Mouse (Mus musculus) inflammation-experienced regulatory T-cells, adult 6 months (primary cell): ENCODE results near the gene Zfp568. TPM values are rescaled to one million over a fixed set of nuclear protein-coding genes. Genes with fewer than 3 reads are reported as not detected.

Experiments used
- ATAC-seq: one replicate; pipeline ENCODE4 v1.8.0; 2017
- polyA plus RNA-seq, 3 experiments: library from polyadenylated mRNA; unstranded; fragments of 100-300 nt; shearing (Covaris generic); gene quantifications; one replicate each; pipeline ENCODE4 v1.2.1; 2017

The Zfp568 gene
- polyA plus RNA-seq, 3 experiments from 2014 or later: 1.8 to 2.0 (median 2.0) TPM

DNA sequence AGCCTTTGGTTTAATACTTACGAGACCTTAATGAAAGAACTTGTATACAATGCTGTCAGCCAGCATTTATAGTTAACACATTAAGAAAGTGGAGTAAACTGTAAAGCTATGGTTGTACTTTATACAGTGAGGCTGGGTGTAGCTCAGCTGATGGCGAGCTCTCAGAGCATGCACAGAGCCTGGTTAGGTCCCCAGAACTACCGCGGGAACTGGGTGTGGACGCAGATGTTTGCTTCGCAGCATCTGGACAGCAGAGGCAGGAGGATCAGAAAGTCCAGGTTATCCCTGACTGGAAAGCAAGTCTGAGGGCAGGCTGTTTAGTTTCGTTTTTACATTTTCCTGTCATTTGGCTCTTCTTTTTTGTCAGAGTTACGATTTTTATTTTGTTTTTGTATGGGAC lies 8.9 kb downstream of the Zfp568 start:
- no peak for ATAC-seq

DNA sequence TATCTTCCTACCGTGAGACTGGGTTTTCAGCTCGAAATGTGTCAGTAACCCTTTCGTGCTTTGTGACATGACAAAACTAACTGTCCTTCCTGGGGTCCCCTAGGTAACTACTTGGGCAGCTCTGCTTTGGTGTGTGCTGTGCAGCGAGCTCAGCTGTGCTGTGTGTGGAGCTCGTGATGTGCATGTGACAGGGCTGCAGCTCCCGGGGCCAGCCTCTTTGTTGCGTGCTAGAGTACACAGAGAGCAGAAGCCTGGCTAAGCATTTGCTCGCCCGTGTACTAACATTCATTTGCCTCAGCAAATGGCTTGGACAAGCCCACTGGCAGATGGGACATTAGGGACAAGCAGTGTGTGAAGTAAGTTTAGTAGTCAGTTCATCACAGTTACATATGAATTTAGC lies 9.6 kb downstream of the Zfp568 start:
- ATAC-seq: no peak

DNA sequence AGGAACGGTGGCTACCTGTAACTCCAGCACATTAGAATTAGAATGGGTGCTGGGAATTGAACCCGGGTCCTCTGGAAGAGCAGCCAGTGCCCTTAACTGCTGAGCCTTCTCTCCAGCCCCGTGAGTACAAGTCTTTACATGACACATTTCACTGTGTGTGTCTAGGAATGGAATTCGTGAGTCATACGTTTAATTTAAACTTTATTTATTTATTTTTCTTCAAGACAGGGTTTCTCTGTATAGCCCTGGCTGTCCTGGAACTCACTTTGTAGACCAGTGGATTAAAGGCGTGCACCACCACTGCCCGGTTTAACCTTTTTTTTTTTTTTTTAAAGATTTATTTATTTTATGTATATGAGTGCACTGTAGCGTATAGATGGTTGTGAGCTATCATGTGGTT lies 11.4 kb downstream of the Zfp568 start:
- no peak for ATAC-seq

DNA sequence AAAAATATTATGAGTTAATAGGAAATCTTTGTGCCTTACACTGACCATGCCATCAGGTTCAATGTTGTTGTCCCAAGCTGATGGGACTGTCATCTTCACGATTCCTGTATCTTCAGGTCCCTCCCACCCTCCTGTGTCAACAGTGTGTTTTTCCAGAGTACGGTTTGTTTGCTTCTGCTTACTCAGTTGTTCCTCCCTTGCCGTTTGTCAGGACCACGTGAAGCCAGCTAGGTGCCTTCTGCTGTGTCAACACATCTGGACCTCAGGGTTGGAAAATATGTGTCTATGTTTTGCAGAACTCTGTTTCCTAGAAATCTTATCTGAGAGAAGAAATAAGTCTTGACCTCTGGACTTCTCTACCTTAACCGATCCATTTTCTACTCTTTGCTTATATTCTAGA lies 16.8 kb downstream of the Zfp568 start:
- no peak for ATAC-seq

DNA sequence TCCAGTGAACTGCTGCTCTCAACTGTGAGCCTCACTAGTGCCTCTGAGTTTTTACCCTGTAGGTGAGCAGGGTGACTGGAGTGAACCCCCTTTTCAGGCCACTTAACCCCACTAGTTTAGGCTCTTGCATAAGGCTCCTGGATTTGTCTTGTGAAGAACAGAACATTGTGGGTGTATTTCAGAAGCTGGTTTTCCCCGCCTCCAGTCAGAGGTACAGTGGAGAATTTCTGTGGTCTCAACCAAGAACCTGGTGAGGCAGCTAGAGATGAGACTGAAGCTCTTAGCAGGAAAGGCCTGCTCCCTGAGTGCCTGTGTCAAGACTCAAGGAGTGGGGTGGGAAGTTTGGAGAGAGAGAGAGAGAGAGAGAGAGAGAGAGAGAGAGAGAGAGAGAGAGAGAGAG lies 23.8 kb downstream of the Zfp568 start:
- no peak for ATAC-seq

DNA sequence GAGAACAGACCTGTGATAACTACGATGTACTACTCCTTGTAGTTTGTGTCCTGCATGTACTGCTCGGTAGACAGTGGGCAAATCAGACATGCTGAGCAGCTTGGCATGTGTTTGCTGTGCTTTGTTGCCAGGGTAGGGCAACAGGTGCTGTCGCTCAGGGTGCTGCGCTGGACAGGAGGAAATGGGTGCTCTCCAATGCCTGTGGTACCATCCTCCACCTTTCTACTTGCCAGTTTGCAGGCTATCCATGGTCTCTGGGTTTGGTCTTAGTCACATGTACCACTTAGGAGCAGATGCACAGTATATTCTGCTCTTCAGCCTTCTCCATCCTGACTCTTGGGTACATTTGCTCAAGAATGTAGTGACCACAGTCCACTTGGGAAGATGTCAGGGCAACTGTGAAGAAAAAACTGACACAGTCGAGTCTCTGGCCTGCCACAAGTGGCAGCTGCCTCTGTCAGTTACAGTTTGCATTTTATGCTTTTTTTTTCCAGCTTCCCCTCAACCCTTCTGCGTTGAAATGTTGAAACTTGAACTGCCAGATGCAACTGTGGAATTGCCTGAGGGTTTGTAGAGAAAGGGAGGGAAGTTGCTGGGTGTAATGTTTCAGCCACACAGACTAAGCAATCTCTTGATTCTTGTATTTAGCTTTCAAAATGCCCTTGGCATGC lies 24.4 kb downstream of the Zfp568 start:
- ATAC-seq: no peak

DNA sequence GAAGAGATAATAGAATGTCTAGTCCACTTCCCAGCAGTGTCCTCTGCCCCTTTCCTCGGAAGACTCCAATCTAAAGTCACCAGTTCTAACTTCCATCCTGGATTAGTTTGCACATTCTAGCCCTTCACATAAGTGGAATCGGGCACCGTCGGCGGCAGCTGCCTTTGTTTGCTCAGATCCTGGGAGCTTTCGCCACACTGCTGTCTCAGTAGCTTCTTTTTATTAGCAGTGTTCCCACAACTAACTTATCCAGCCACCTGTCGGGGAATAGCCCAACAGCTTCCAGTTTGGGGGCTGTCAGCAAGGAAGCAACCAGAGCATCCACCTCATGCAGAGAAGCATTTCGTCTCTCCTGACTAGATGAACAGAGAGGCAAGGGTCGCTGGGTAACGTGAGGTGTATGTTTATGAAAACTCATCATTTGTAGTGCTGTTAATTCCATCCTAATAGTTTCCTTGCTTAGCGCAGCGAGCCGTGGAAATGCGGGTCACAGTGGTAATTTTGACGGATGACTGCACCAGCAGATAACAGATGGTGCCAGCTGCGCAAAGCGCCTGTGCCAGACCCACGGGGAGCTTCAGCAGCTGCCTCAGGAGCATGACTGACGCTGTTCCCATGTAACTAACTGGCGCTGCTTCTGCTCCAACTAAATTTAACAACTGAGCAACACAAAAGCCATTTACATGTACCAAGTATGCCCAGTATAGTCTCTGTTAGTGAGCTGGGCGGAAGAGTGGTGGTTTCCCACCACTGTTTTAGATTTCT lies 25.7 kb downstream of the Zfp568 start:
- no peak for ATAC-seq

DNA sequence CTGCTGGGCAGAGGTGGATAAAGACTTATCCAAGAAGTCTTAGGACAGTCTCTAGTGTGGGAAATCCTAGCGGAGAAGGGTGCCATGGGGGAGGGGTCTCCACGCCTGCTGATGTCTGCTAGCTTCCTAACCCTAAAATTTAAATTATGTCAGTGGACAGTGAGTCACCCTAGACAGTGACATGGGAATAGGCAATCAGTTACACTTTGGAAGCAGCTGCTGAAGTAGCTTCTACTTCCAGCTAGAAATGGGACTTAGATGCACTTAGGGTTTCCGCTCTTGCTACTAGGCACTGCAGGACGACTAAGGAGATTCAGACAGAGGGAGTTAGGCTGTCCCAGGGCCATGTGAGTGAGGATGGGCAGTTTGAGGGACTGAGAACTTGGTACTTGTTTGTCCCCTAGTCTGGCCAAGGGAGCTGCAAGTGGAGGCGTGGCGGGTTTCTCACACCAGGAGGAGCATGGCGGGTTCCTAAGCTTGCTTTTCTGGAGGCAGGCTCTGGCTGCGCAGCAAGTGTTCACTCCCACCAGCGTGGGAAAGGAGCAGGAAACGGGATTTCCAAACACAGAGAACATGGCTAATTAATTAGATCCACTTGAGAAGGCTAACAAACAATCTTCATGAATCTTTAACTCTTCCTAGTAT lies 26.9 kb downstream of the Zfp568 start:
- ATAC-seq: no peak

DNA sequence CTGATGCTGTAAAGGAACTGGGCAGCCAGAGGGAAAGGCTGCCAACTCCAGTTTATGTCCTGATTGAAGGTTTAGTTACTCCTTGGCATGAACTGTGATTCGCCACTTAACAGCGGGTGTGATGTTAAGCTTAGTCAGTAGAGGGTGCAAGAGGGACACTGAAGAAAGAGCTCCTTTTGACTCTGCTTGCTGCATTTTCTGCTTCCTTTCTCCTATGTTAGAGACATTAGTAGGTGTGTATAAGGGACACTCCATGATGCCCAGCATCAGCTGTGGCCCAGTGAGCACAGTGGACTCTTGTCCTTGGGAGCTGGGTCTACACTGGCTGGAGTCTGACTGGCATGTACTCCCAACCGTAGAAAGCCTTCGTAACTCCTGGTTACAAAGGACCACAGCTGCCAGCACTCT lies 29.2 kb downstream of the Zfp568 start:
- peak; percentile 68 for ATAC-seq

DNA sequence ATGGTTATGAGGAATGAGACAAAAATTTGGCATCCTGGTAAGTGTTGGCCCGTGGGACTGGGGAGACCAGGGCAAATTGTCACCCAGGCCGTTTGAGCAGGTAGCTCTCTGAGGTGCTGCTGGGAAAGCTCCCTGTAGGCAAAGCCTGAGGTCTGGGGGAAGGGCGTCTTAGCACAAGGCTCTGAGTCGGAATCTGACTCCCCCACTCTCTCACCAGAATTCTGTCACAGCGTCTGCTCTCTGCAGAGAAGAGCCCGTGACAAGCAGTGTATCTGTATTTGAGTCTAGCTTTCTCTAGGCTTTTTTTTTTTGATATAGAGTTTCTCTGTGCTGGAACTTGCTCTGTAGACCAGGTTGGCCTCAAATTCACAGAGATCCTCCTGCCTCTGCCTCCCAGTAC lies 33.5 kb downstream of the Zfp568 start:
- no peak for ATAC-seq

DNA sequence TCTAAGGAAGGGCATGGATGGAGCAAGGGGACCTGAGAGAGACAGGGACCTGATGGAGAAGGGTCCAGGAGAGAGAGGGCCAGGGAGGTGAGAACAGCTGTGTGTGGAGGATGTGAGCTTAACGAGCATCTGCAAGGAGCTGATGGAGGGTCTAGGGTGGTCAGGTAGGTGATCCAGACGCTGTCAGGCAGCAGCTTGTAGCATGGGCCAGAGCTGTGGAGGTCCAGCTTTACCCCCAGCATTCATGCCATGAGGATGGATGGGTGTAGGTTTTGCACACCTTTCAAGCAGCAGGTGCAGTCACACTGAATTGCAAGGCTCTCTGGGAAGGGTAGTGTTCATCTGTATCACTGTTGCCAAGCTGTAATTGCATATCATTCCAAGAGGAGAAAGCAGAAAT lies 35.8 kb downstream of the Zfp568 start:
- no peak for ATAC-seq

DNA sequence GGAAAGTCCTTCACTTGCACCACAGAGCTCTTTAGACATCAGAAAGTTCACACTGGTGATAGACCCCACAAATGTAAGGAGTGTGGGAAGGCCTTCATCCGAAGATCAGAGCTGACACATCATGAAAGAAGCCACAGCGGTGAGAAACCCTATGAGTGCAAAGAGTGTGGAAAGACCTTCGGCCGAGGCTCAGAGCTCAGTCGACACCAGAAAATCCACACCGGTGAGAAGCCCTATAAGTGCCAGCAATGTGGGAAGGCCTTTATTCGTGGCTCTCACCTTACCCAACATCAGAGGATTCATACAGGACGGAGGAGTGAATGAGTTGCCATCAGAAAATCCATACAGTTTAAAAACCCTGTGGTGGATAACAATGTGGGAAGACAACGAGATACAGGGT lies 39.6 kb downstream of the Zfp568 start:
- no peak for ATAC-seq

DNA sequence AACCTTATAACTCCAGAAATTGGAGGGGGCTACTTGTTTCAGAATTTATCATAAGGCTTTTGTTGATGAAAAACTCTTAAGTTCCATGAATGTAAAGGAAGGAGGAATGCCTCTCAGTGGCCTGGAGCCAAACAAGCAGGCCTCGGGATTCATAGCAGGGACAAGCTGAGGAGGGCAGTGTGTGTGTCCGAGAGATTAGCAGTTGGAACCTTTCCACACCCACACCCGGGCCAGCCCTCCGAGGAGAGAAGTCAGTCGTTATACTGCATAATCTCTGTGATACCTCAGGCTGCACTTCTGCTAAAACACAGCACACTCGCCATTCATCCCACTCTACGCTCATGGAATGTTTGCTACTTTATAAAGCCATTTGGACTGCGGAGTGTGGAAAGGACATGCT lies 40.0 kb downstream of the Zfp568 start:
- ATAC-seq: no peak

DNA sequence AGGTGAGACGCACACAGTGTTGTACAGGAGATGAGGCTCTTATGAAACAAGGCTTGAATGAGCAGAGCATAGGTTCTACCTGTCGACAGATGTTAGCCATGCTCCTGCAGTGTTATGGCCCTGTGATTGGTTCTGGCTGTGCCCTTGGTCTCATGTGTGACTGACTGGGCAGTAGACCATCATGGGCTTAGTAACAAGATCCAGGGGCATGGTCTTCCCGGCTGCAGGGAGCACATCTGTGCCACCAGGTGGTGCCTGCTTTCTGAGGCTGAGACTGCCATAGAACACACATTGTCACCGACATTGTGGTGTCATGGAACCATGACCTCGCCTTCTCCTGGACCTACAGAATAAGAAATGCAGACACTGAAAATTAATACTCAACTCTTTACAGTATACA lies 41.6 kb downstream of the Zfp568 start:
- ATAC-seq: no peak

DNA sequence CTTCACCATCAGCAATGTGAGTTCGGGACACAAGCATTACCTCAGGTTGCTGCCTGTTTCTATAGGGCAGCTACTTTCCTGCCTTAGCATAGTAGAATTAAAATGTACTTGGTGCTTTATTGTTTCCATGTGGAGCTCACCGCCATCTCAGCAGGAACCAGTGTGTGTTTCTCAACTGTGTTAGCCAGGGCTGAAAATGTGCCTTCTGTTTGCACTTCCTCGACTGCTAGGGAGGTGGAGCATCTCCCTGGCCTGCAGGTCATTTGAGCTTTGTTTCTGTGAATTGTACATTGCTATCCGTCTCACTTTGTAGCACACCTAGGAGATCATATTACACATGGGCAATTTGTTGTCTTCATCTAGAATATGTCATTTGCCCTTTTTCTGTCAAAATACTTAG lies 43.6 kb downstream of the Zfp568 start:
- ATAC-seq: no peak

DNA sequence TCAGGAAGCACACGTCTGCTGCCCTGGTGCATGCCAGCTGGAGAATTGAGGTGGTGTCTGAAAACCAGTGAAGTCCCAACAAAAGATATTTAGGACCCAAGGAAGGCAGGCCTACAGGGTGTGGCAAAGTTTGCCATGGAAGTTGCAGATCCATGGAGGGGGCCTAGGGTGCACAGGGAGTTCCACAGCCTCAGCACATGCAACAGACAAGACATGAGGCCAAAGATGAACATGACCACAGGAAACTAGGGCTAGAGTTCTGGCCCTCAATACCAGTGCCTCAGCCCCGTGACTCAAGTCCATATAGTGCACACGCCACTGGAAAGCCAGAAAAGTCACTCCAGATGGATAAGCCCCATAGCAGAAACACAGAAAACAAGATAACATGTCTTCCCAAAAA lies 44.8 kb downstream of the Zfp568 start:
- ATAC-seq: no peak

DNA sequence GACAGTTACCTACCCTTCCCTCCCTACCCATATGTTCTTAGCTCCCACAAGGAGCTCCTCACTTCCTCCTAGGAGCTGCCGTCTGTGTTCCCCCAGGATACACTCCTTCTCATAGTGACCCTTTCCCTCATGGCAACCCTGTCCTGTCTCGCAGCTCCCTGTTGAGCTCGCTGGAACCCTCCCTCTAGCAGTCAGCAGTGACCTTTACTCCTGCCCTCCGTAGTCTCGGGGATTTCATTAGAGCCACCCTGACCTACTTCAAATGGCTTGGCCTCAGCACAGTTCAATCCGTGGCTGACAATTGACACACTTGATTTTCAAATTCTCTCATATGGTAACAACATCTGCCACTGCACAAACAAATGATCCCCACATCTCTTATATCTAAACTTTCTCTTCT lies 46.9 kb downstream of the Zfp568 start:
- ATAC-seq: no peak

DNA sequence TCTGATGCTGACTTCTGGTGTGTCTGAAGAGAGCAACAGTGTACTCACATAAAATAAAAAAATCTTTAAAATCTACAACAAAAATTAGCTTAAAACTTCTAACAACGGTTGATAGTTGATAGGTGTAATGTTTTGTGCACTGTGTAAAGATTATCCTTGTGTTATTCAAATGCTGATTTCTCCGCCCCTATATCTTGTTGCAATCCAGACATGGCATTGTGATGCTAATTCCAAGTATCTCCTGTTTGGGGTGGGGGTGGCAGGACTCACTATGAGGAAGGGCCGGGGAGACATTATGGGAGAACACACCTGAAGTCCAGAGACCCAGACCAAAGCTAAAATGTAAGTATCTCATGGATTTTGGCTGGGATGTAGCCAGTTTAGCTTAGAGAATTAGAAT lies 47.6 kb downstream of the Zfp568 start:
- no peak for ATAC-seq

DNA sequence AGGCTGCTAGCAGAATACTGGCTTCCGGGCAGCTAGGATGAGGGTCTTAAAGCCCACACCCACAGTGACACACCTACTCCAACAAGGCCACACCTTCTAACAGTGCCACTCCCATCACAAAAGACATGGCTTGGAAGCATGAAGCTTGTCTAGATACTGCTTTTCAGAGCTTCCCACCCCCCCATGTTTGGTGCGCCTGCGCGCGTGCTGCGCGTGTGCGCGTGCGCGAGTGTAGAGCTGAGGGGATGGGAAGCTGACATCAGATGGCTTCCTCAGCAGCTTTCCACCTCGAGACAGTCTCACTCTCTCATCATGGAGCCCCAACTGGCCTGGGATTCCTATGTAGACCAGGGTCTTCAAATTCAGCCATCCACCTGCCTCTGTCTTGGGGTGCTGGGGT lies 50.6 kb downstream of the Zfp568 start:
- no peak for ATAC-seq

DNA sequence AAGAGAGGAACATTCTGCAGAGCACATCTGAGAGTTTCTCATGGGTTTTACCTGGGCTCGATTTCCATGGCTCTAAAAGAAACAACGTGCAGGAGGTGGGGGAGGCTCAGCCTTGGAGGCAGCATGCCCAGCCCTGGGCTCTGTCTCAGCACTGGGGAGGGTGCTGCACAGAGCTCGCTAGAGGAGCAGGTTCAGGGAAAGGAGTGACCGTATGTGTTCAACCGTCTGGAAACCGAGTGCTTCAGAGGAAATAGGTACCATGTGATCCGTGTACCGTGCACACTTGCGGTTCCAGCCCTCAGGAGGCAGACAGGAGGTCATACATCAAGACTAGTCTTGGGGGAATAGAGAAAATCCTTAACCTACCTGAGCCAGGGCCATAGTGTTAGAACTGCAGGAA lies 60.6 kb downstream of the Zfp568 start:
- no peak for ATAC-seq

DNA sequence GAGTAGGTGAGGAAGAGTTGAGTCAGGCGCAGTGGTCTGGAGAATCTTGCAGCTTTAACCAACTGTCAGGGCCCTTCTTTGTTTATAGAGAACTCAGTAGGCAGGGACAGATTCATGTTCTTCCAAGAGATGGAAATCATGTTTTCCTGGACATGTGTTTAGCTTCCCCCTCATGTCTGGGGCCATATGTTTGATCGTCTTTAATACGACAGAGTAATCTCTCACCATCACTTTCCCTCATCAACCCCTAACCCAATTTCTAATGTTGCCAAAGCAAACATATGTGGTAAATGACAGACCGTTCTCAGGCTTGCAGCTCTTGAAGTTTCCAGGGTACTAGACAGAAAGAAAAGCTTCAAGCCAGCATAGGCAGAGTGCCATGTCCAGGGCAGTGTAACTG lies 64.4 kb downstream of the Zfp568 start:
- no peak for ATAC-seq

DNA sequence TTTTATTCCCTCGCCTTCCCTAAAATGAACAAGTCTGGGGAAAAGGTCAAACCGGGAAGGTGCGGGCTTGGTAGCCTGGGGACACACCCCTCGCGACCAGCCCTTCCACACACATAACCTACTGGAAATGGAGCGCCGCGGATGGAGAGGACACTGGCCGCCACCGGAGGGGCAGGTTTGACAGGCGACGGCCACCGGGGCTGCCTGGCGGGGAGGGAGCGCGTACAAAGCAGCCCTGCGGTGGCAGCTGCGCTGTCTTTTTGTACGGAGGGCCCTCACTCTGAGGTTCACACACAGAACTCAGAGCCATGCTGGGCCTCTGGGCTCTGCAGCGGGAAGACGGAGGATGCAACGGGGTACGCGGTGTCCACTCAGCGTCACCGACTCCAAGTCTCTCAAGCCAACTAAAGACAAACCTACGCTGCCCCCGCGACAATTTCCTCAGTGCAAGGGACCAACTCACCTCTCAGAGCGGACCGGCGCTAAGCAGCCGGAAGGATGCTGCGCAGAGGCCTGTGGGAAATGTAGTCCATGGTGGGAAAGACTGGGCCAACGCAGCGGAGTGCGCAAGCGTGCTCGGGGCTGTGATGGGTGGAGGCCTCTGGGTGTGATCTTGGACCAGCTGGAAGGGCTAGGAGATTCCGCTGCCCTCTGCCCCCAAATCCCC lies 67.3 kb downstream of the Zfp568 start, which contains the start of gene Zfp14:
TSS of gene Zfp14 (minus strand) at position 499 of the 667 bp plus-strand sequence.
- peak; percentile 100 for ATAC-seq

DNA sequence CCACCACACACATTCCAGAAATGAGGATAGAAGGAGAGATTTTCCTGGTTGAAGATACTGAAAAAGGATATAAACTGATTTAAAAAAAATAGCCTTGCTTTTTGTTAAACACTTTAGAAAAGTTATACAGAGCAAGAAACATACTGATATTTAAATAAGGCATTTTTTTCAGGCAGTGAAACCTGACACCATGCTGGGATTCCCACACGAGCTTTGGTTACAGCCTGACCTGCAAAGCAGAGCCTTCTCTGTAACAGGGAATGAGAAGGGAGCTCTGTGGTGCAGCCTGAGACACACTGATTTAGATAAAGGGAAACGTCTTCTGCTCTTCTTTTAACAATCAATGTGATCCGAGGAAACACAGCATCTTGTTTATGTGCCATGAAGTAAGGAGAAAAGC lies 69.8 kb downstream of the Zfp568 start:
- no peak for ATAC-seq
